ENCODE assay signal across 8 mouse cellular contexts in the genomic region with DNA sequence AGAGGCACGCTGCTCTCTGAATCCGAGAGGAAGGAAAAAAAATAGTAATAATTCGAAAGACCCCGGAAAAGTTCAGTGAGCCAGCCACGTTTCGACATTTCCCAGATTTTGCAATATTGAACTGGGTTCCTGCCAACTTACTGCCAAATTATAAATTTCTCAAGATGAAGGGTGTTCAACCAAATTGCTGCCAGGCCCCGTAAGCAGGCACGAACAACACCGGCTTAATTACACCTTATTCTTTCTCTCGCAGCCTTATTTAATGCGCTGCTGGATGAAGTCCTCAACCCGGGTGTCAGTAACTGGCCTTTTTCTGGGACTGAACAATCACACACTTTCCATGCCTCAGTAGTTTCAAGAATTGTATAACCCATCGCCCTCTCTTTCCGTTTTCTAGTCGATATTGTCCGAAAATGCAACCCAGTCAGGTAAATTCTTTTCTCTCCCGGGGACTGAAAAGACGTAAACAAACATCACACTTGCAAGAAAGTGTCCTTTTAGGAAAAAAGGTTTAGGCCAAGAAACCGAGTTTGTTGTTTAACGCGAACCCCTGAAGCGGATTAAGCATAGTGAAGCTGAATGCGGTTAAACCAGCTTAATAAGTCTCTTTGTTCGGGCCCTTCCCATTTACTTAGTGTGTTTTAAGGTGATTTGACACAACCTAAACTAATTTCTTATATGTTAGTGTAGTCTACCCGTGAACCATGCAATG. TPM values are rescaled to one million over a fixed set of nuclear protein-coding genes. Genes with fewer than 3 reads are reported as not detected.
A peak's percentile ranks its signal among the peaks of the same experiment; 100 is the strongest.
DNase-seq lines count a peak whose midpoint lies in the region; ATAC-seq and TF ChIP-seq lines count a peak whose summit lies in the region.

No protein-coding gene starts in this region.

- WGBS in limb, embryonic 11.5 days: 7% methylated on average over 25 of the region's 25 CpGs
- WGBS in midbrain, postnatal 0 days: 8% methylated on average over 25 of the region's 25 CpGs

- ATAC-seq in G1E (ENCODE audit: extremely low read depth, insufficient number of reproducible peaks, low FRiP score, poor library complexity, severe bottlenecking): no peak
- ATAC-seq in limb, embryonic 11.5 days (ENCODE audit: insufficient number of reproducible peaks, low FRiP score, low TSS enrichment, low read depth): no peak
- ATAC-seq in midbrain, postnatal 0 days (ENCODE audit: low FRiP score): no peak

- no peaks in the 10 kb centered on the region for H3K9me3 ChIP-seq in G1E (replicated peaks)
- H3K9me3 ChIP-seq in limb, embryonic 11.5 days (ENCODE audit: control insufficient read depth, low read length): no peaks in the 10 kb centered on the region
- H3K9me3 ChIP-seq in midbrain, postnatal 0 days (ENCODE audit: low read length): no peaks in the 10 kb centered on the region

- TF ChIP-seq CTCF in G1E (IDR thresholded peaks at IDR 0.05; ENCODE audit: low read depth, low read length): no peak
- TF ChIP-seq CTCF in midbrain, postnatal 0 days (IDR thresholded peaks at IDR 0.05): no peak

- no peaks in the 10 kb centered on the region for H3K36me3 ChIP-seq in G1E (replicated peaks)
- no peaks in the 10 kb centered on the region for H3K36me3 ChIP-seq in limb, embryonic 11.5 days (ENCODE audit: control insufficient read depth, insufficient read depth, low read length)
- H3K36me3 ChIP-seq in midbrain, postnatal 0 days (ENCODE audit: insufficient read depth, low read length): no peaks in the 10 kb centered on the region

- DNase-seq in heart, adult 8-10 months (ENCODE audit: low spot score): peak; percentile 55
- no peak for DNase-seq in heart, postnatal 14 days
- no peak for DNase-seq in G1E (ENCODE audit: low spot score)
- DNase-seq in fat pad, adult 2 months (ENCODE audit: extremely low read depth, low read depth, low spot score): peak; percentile 46
- no peak for DNase-seq in limb, embryonic 11.5 days (ENCODE audit: low spot score)
- no peak for DNase-seq in midbrain, postnatal 0 days (ENCODE audit: low spot score)
- DNase-seq in right cerebral cortex, postnatal 36 days (ENCODE audit: low spot score in 2 of 2): no peak
- DNase-seq in cerebellum, adult 8-10 months: no peak

- peak overlapping the region; percentile 59 for H3K4me2 ChIP-seq in limb, embryonic 11.5 days (ENCODE audit: low read depth, severe bottlenecking)
- peak overlapping the region; percentile 49 for H3K4me2 ChIP-seq in midbrain, postnatal 0 days (ENCODE audit: low read depth, low read length, poor library complexity, severe bottlenecking)

- H3K4me1 ChIP-seq in G1E (ENCODE audit: insufficient read depth, low read depth, low read length): peaks cover 28% of the 10 kb centered on the region
- peaks cover 18% of the 10 kb centered on the region for H3K4me1 ChIP-seq in limb, embryonic 11.5 days (ENCODE audit: control insufficient read depth, insufficient read depth, low read length)
- H3K4me1 ChIP-seq in midbrain, postnatal 0 days (ENCODE audit: insufficient read depth, low read length): no peaks in the 10 kb centered on the region

- peak overlapping the region; percentile 72; the same call in 1 of the 2 replicates for H3K4me3 ChIP-seq in G1E (ENCODE audit: low read depth, low read length)
- H3K4me3 ChIP-seq in limb, embryonic 11.5 days (ENCODE audit: low read depth, low read length): peak overlapping the region; percentile 52
- H3K4me3 ChIP-seq in midbrain, postnatal 0 days (ENCODE audit: low read depth, low read length): peak overlapping the region; percentile 65

- peak overlapping the region; percentile 90 for H3K9ac ChIP-seq in limb, embryonic 11.5 days (ENCODE audit: low read length)
- H3K9ac ChIP-seq in midbrain, postnatal 0 days (replicated peaks; ENCODE audit: low read length, poor library complexity, severe bottlenecking): no peak overlapping the region; the same call in 1 of the 2 replicates

- peak overlapping the region; percentile 100 for H3K27ac ChIP-seq in limb, embryonic 11.5 days (replicated peaks; ENCODE audit: low read depth, low read length)
- peak overlapping the region; percentile 95 for H3K27ac ChIP-seq in midbrain, postnatal 0 days (ENCODE audit: low read depth, low read length)

- intact Hi-C loops in heart, postnatal 14 days (cut with DNase I): loop anchor here (1.0 to 2.0 kb wide), 2 partner anchors 14 to 144 kb away; no protein-coding TSS in a partner anchor

- H3K27me3 ChIP-seq in G1E (ENCODE audit: insufficient read depth, low read length): no peaks in the 10 kb centered on the region
- H3K27me3 ChIP-seq in limb, embryonic 11.5 days (ENCODE audit: control insufficient read depth, insufficient read depth, low read length): no peaks in the 10 kb centered on the region
- no peaks in the 10 kb centered on the region for H3K27me3 ChIP-seq in midbrain, postnatal 0 days (ENCODE audit: insufficient read depth, low read length)

RNA-seq across cellular contexts. Expression of a gene that starts 58.4 kb away (rescaled TPM):
- total RNA-seq in heart, adult 8-10 months (2022): 10 to 100 TPM; 35.4 to 40.0 (median 37.0) TPM
- 10 to 100 TPM; 45.2 to 48.8 TPM for total RNA-seq in heart, postnatal 14 days (2021)
- 224 and 240 TPM in 2 replicates for total RNA-seq in G1E (2014; fragmentation: Nextera tagmentation)
- 21.4 and 22.2 TPM in 2 replicates for total RNA-seq in G1E (2017)
- polyA plus RNA-seq in G1E (2012): 124 and 205 TPM in 2 replicates
- polyA plus RNA-seq in limb, embryonic 11.5 days (2014; fragmentation: Nextera tagmentation; extraction: Ambion mirVana): 46.2 and 50.3 TPM in 2 replicates
- total RNA-seq in midbrain, postnatal 0 days (2014; rRNA removed): 59.1 and 66.2 TPM in 2 replicates
- 16.7 and 19.5 TPM in 2 replicates for polyA plus RNA-seq in midbrain, postnatal 0 days (2015; fragmentation: Nextera tagmentation; extraction: Ambion mirVana)

Comparison
In these comparisons a context has a peak if more than half of its experiments do, and no peak if none do; other contexts are left out.
1. DNase-seq: peak in heart, adult 8-10 months (single experiment) and fat pad, adult 2 months (single experiment); none in heart, postnatal 14 days (0 of 2), G1E (single experiment), limb, embryonic 11.5 days (single experiment), midbrain, postnatal 0 days (single experiment), right cerebral cortex, postnatal 36 days (0 of 2) and cerebellum, adult 8-10 months (single experiment).
2. Peak in every context shown above with its lines, with median percentiles within 50 percentile points of each other: H3K4me3 ChIP-seq.